Comparison of ENCODE assay signal across 20 mouse cellular contexts in genomic region chr9:75040566-75040965, GRCm38 (mm10). TPM values are rescaled to one million over a fixed set of nuclear protein-coding genes. Genes with fewer than 3 reads are reported as not detected.
DNase-seq lines count a peak whose midpoint lies in the region; ATAC-seq lines count a peak whose summit lies in the region.
"Had no signal": no experiment of that assay in that cellular context is flagged by ENCODE, and none has a peak within 500 bp of the region (broad histone marks: within the 10 kb centered on the region; RNA-seq: fewer than 3 reads in every experiment).

No protein-coding gene starts in this region.

- 73% methylated on average over 2 of the region's 2 CpGs for WGBS in kidney, embryonic 16.5 days
- WGBS in limb, embryonic 11.5 days = 85% methylated on average over 2 of the region's 2 CpGs
- 91% methylated on average over 2 of the region's 2 CpGs for WGBS in limb, embryonic 10.5 days
- 91% methylated on average over 2 of the region's 2 CpGs for WGBS in midbrain, embryonic 11.5 days
- WGBS in midbrain, embryonic 13.5 days = 95% methylated on average over 2 of the region's 2 CpGs

- no peak overlapping the region for H3K9ac ChIP-seq in kidney, embryonic 16.5 days (replicated peaks; ENCODE audit: low read length)
- no peak overlapping the region for H3K9ac ChIP-seq in limb, embryonic 11.5 days (ENCODE audit: low read length)
- H3K9ac ChIP-seq in midbrain, embryonic 11.5 days (ENCODE audit: low read length) = no peak overlapping the region
- no peak overlapping the region for H3K9ac ChIP-seq in midbrain, embryonic 13.5 days (replicated peaks)
- H3K9ac ChIP-seq: embryonic facial prominence, embryonic 15.5 days; heart, embryonic 13.5 days; hindbrain, embryonic 12.5 days had no signal

- no peak overlapping the region for H3K4me3 ChIP-seq in kidney, embryonic 16.5 days (ENCODE audit: low read length)
- H3K4me3 ChIP-seq in limb, embryonic 11.5 days (ENCODE audit: low read depth, low read length) = no peak overlapping the region
- H3K4me3 ChIP-seq in limb, embryonic 10.5 days = no peak overlapping the region
- no peak overlapping the region for H3K4me3 ChIP-seq in midbrain, embryonic 11.5 days (ENCODE audit: low read depth, low read length)
- H3K4me3 ChIP-seq in midbrain, embryonic 13.5 days (replicated peaks) = no peak overlapping the region
- H3K4me3 ChIP-seq: embryonic facial prominence, embryonic 15.5 days; erythroblast, embryonic 14.5 days; forebrain, embryonic 10.5 days; heart, embryonic 13.5 days; hindbrain, embryonic 12.5 days had no signal

- no peaks in the 10 kb centered on the region for H3K9me3 ChIP-seq in kidney, embryonic 16.5 days (ENCODE audit: low read length)
- H3K9me3 ChIP-seq in limb, embryonic 11.5 days (ENCODE audit: control insufficient read depth, low read length) = no peaks in the 10 kb centered on the region
- H3K9me3 ChIP-seq in limb, embryonic 10.5 days (replicated peaks) = no peaks in the 10 kb centered on the region
- H3K9me3 ChIP-seq in midbrain, embryonic 11.5 days (ENCODE audit: control insufficient read depth, low read length) = no peaks in the 10 kb centered on the region
- H3K9me3 ChIP-seq in midbrain, embryonic 13.5 days = no peaks in the 10 kb centered on the region
- H3K9me3 ChIP-seq: embryonic facial prominence, embryonic 15.5 days; forebrain, embryonic 10.5 days; heart, embryonic 13.5 days; hindbrain, embryonic 12.5 days had no signal

- H3K4me1 ChIP-seq in kidney, embryonic 16.5 days (ENCODE audit: insufficient read depth, low read length) = peaks cover 12% of the 10 kb centered on the region
- peaks cover 3% of the 10 kb centered on the region; the same call in 1 of the 2 replicates for H3K4me1 ChIP-seq in limb, embryonic 11.5 days (ENCODE audit: control insufficient read depth, insufficient read depth, low read length)
- H3K4me1 ChIP-seq in limb, embryonic 10.5 days = peaks cover 21% of the 10 kb centered on the region
- peaks cover 4% of the 10 kb centered on the region; the same call in 1 of the 2 replicates for H3K4me1 ChIP-seq in midbrain, embryonic 11.5 days (ENCODE audit: control insufficient read depth, insufficient read depth, low read length)
- H3K4me1 ChIP-seq in midbrain, embryonic 13.5 days (replicated peaks) = peaks cover 22% of the 10 kb centered on the region

- ATAC-seq in kidney, embryonic 16.5 days (ENCODE audit: low FRiP score, low TSS enrichment) = no peak
- ATAC-seq in limb, embryonic 11.5 days (ENCODE audit: insufficient number of reproducible peaks, low FRiP score, low TSS enrichment, low read depth) = no peak
- ATAC-seq in midbrain, embryonic 11.5 days (ENCODE audit: low FRiP score) = no peak
- no peak for ATAC-seq in midbrain, embryonic 13.5 days
- ATAC-seq: forebrain, embryonic 14.5 days had no signal

- intact Hi-C loops in heart, postnatal 36 days (cut with DNase I) = no loop called here

- H3K4me2 ChIP-seq in kidney, embryonic 16.5 days (replicated peaks; ENCODE audit: low read depth, low read length) = no peak overlapping the region
- no peak overlapping the region for H3K4me2 ChIP-seq in limb, embryonic 11.5 days (ENCODE audit: low read depth, severe bottlenecking)
- no peak overlapping the region for H3K4me2 ChIP-seq in midbrain, embryonic 11.5 days
- no peak overlapping the region for H3K4me2 ChIP-seq in midbrain, embryonic 13.5 days (replicated peaks)
- H3K4me2 ChIP-seq: embryonic facial prominence, embryonic 15.5 days; heart, embryonic 13.5 days; hindbrain, embryonic 12.5 days had no signal

- peak; percentile 19 for DNase-seq in heart, adult 11 months
- DNase-seq in heart, postnatal 36 days = no peak
- peak; percentile 34 to 50 for DNase-seq in kidney, adult 8-10 months
- peak; percentile 9 for DNase-seq in limb, embryonic 11.5 days (ENCODE audit: low spot score)
- no peak for DNase-seq in limb, embryonic 10.5 days (ENCODE audit: low spot score)
- DNase-seq in midbrain, embryonic 11.5 days (ENCODE audit: low spot score, missing footprints) = peak; percentile 72
- DNase-seq: adrenal gland, postnatal 10 days; cerebellum, adult 11 months; cerebellum, adult 8-10 months; cerebellum, postnatal 14 days; embryo, embryonic 11 days; heart, postnatal 4 days had no signal

- H3K36me3 ChIP-seq in kidney, embryonic 16.5 days (ENCODE audit: insufficient read depth, low read length) = peaks cover 8% of the 10 kb centered on the region; the same call in 1 of the 2 replicates
- 0 out of 2 replicates have a peak, but pooled peaks cover 2% of the 10 kb centered on the region for H3K36me3 ChIP-seq in limb, embryonic 11.5 days (ENCODE audit: control insufficient read depth, insufficient read depth, low read length)
- H3K36me3 ChIP-seq in limb, embryonic 10.5 days = peaks cover 33% of the 10 kb centered on the region
- no peaks in the 10 kb centered on the region for H3K36me3 ChIP-seq in midbrain, embryonic 11.5 days (ENCODE audit: control insufficient read depth, insufficient read depth, low read length)
- H3K36me3 ChIP-seq in midbrain, embryonic 13.5 days = peaks cover 5% of the 10 kb centered on the region; the same call in 1 of the 2 replicates
- H3K36me3 ChIP-seq: embryonic facial prominence, embryonic 15.5 days; hindbrain, embryonic 12.5 days had no signal

- H3K27me3 ChIP-seq in kidney, embryonic 16.5 days (ENCODE audit: insufficient read depth, low read length) = no peaks in the 10 kb centered on the region
- H3K27me3 ChIP-seq in limb, embryonic 11.5 days (ENCODE audit: control insufficient read depth, insufficient read depth, low read length) = no peaks in the 10 kb centered on the region
- H3K27me3 ChIP-seq in limb, embryonic 10.5 days (ENCODE audit: low read depth, poor library complexity, severe bottlenecking) = no peaks in the 10 kb centered on the region
- no peaks in the 10 kb centered on the region for H3K27me3 ChIP-seq in midbrain, embryonic 11.5 days (ENCODE audit: control insufficient read depth, insufficient read depth, low read length)
- H3K27me3 ChIP-seq in midbrain, embryonic 13.5 days = no peaks in the 10 kb centered on the region
- H3K27me3 ChIP-seq: embryonic facial prominence, embryonic 15.5 days; heart, embryonic 13.5 days; hindbrain, embryonic 12.5 days had no signal

- no peak overlapping the region for H3K27ac ChIP-seq in kidney, embryonic 16.5 days (ENCODE audit: low read length)
- no peak overlapping the region for H3K27ac ChIP-seq in limb, embryonic 11.5 days (replicated peaks; ENCODE audit: low read depth, low read length)
- H3K27ac ChIP-seq in limb, embryonic 10.5 days = no peak overlapping the region
- H3K27ac ChIP-seq in midbrain, embryonic 11.5 days (ENCODE audit: low read depth, low read length) = no peak overlapping the region
- no peak overlapping the region for H3K27ac ChIP-seq in midbrain, embryonic 13.5 days
- H3K27ac ChIP-seq: embryonic facial prominence, embryonic 15.5 days; forebrain, embryonic 10.5 days; heart, embryonic 13.5 days; hindbrain, embryonic 12.5 days had no signal

RNA-seq across cellular contexts. Expression of gene Arpp19, which starts 3.2 kb away (rescaled TPM):
- total RNA-seq in heart, postnatal 36 days (2021) = 100 to 1,000 TPM; 169 to 182 TPM
- 257 TPM in 2 replicates for polyA plus RNA-seq in kidney, embryonic 16.5 days (2015; fragmentation: Nextera tagmentation; extraction: Ambion mirVana)
- polyA plus RNA-seq in limb, embryonic 11.5 days (2014; fragmentation: Nextera tagmentation; extraction: Ambion mirVana) = 383 and 387 TPM in 2 replicates
- 364 and 386 TPM in 2 replicates for polyA plus RNA-seq in limb, embryonic 10.5 days (2016; fragmentation: Nextera tagmentation; extraction: Ambion mirVana)
- polyA plus RNA-seq in midbrain, embryonic 11.5 days (2014; fragmentation: Nextera tagmentation; extraction: Ambion mirVana) = 353 and 371 TPM in 2 replicates
- 236 and 245 TPM in 2 replicates for polyA plus RNA-seq in midbrain, embryonic 13.5 days (2015; fragmentation: Nextera tagmentation; extraction: Ambion mirVana)

RNA-seq across cellular contexts. Expression of gene Myo5a, which starts 30.2 kb away (rescaled TPM):
- total RNA-seq in heart, postnatal 36 days (2021) = 10 to 100 TPM; 10.7 to 12.2 TPM
- 9.8 and 13.5 TPM in 2 replicates for polyA plus RNA-seq in kidney, embryonic 16.5 days (2015; fragmentation: Nextera tagmentation; extraction: Ambion mirVana)
- polyA plus RNA-seq in limb, embryonic 11.5 days (2014; fragmentation: Nextera tagmentation; extraction: Ambion mirVana) = 20.7 and 21.0 TPM in 2 replicates
- 17.6 and 19.8 TPM in 2 replicates for polyA plus RNA-seq in limb, embryonic 10.5 days (2016; fragmentation: Nextera tagmentation; extraction: Ambion mirVana)
- polyA plus RNA-seq in midbrain, embryonic 11.5 days (2014; fragmentation: Nextera tagmentation; extraction: Ambion mirVana) = 27.9 and 29.2 TPM in 2 replicates
- polyA plus RNA-seq in midbrain, embryonic 13.5 days (2015; fragmentation: Nextera tagmentation; extraction: Ambion mirVana) = 26.3 and 27.8 TPM in 2 replicates

Comparison
In these comparisons a context has a peak if more than half of its experiments do, and no peak if none do; other contexts are left out.
1. DNase-seq: peak in heart, adult 11 months (single experiment), kidney, adult 8-10 months (2 of 2), limb, embryonic 11.5 days (single experiment) and midbrain, embryonic 11.5 days (single experiment); none in heart, postnatal 36 days (0 of 2) and limb, embryonic 10.5 days (single experiment).